Mouse (Mus musculus): ENCODE results near the gene Crybg1. TPM values are rescaled to one million over a fixed set of nuclear protein-coding genes. Genes with fewer than 3 reads are reported as not detected.
A peak's percentile ranks its signal among the peaks of the same experiment; 100 is the strongest.
"Not testable (repeated sequence)": the region's sequence is repeated elsewhere in the genome, so short reads cannot be mapped to it uniquely, and the experiment has no call there.

The Crybg1 gene
- total and polyA plus RNA-seq, 2 experiments from 2014 or later, result 0.15 to 1.0 TPM

GRCm38 (mm10) chr10:43927736-43928135 is 220.9 kb downstream of the Crybg1 start:
- Histone ChIP-seq H3K4me1 (ENCODE audit: insufficient read depth, low read length) (no peaks in the 10 kb centered on the region), H3K27me3 (ENCODE audit: insufficient read depth, low read length) (no peaks in the 10 kb centered on the region), H3K36me3 (ENCODE audit: insufficient read depth, low read length) (peaks cover 12% of the 10 kb centered on the region), H3K4me3 (ENCODE audit: low read depth, low read length) (no peak overlapping the region), H3K27ac (ENCODE audit: low read depth, low read length) (no peak overlapping the region), H3K9me3 (ENCODE audit: low read length) (no peaks in the 10 kb centered on the region), H3K9ac (replicated peaks; ENCODE audit: low read length, poor library complexity, severe bottlenecking) (no peak overlapping the region), H3K4me2 (ENCODE audit: low read depth, low read length, poor library complexity, severe bottlenecking) (no peak overlapping the region)
- ATAC-seq (ENCODE audit: low FRiP score) (no peak), DNase-seq (ENCODE audit: low spot score) (no peak)
- 80% methylated on average over 8 of the region's 8 CpGs for WGBS
- TF ChIP-seq CTCF (IDR thresholded peaks at IDR 0.05), result no peak

GRCm38 (mm10) chr10:43925776-43926175 is 222.9 kb downstream of the Crybg1 start:
- H3K4me3 ChIP-seq (ENCODE audit: low read depth, low read length); DNase-seq (ENCODE audit: low spot score); H3K36me3 ChIP-seq (ENCODE audit: insufficient read depth, low read length); H3K9me3 ChIP-seq (ENCODE audit: low read length); H3K27me3 ChIP-seq (ENCODE audit: insufficient read depth, low read length); H3K9ac ChIP-seq (replicated peaks; ENCODE audit: low read length, poor library complexity, severe bottlenecking); H3K27ac ChIP-seq (ENCODE audit: low read depth, low read length); ATAC-seq (ENCODE audit: low FRiP score); H3K4me2 ChIP-seq (ENCODE audit: low read depth, low read length, poor library complexity, severe bottlenecking); H3K4me1 ChIP-seq (ENCODE audit: insufficient read depth, low read length): not testable (repeated sequence)
- 89% methylated on average over 9 of the region's 9 CpGs for WGBS

- no peak for TF ChIP-seq CTCF (IDR thresholded peaks at IDR 0.05)
Measured at GRCm38 (mm10) chr10:43923096-43923495, 225.6 kb downstream of the Crybg1 start.

GRCm38 (mm10) chr10:43918696-43919608 is 229.7 kb downstream of the Crybg1 start:
- ATAC-seq (ENCODE audit: low FRiP score) (peak; percentile 69), DNase-seq (ENCODE audit: low spot score) (peak; percentile 83)
- Histone ChIP-seq H3K36me3 (ENCODE audit: insufficient read depth, low read length) (peaks cover 3% of the 10 kb centered on the region; the same call in 1 of the 2 replicates), H3K4me3 (ENCODE audit: low read depth, low read length) (no peak overlapping the region), H3K27ac (ENCODE audit: low read depth, low read length) (no peak overlapping the region), H3K9me3 (ENCODE audit: low read length) (no peaks in the 10 kb centered on the region), H3K4me1 (ENCODE audit: insufficient read depth, low read length) (no peaks in the 10 kb centered on the region), H3K27me3 (ENCODE audit: insufficient read depth, low read length) (no peaks in the 10 kb centered on the region), H3K9ac (replicated peaks; ENCODE audit: low read length, poor library complexity, severe bottlenecking) (no peak overlapping the region), H3K4me2 (ENCODE audit: low read depth, low read length, poor library complexity, severe bottlenecking) (no peak overlapping the region)
- 36% methylated on average over 17 of the region's 17 CpGs for WGBS
- TF ChIP-seq CTCF (IDR thresholded peaks at IDR 0.05), result peak; percentile 99

More at GRCm38 (mm10) chr10:43923096-43923495, 225.6 kb downstream of the Crybg1 start:
- Histone ChIP-seq H3K36me3 (ENCODE audit: insufficient read depth, low read length) (peaks cover 3% of the 10 kb centered on the region; the same call in 1 of the 2 replicates), H3K4me1 (ENCODE audit: insufficient read depth, low read length) (no peaks in the 10 kb centered on the region), H3K27me3 (ENCODE audit: insufficient read depth, low read length) (no peaks in the 10 kb centered on the region), H3K27ac (ENCODE audit: low read depth, low read length) (no peak overlapping the region), H3K4me3 (ENCODE audit: low read depth, low read length) (no peak overlapping the region), H3K9ac (replicated peaks; ENCODE audit: low read length, poor library complexity, severe bottlenecking) (no peak overlapping the region), H3K4me2 (ENCODE audit: low read depth, low read length, poor library complexity, severe bottlenecking) (no peak overlapping the region), H3K9me3 (ENCODE audit: low read length) (no peaks in the 10 kb centered on the region)
- ATAC-seq (ENCODE audit: low FRiP score) (no peak), DNase-seq (ENCODE audit: low spot score) (no peak)
- WGBS, result 97% methylated on average over 3 of the region's 3 CpGs

- no peaks in the 10 kb centered on the region for H3K9me3 ChIP-seq (ENCODE audit: low read length)
- H3K4me1 ChIP-seq (ENCODE audit: insufficient read depth, low read length), result no peaks in the 10 kb centered on the region
- WGBS, result 85% methylated on average over 2 of the region's 2 CpGs
- no peak for DNase-seq (ENCODE audit: low spot score)
- H3K36me3 ChIP-seq (ENCODE audit: insufficient read depth, low read length), result peaks cover 3% of the 10 kb centered on the region; the same call in 1 of the 2 replicates
- no peak overlapping the region for H3K4me2 ChIP-seq (ENCODE audit: low read depth, low read length, poor library complexity, severe bottlenecking)
- H3K27me3 ChIP-seq (ENCODE audit: insufficient read depth, low read length), result no peaks in the 10 kb centered on the region
- H3K27ac ChIP-seq (ENCODE audit: low read depth, low read length), result no peak overlapping the region
- TF ChIP-seq CTCF (IDR thresholded peaks at IDR 0.05), result no peak
- H3K4me3 ChIP-seq (ENCODE audit: low read depth, low read length), result no peak overlapping the region
- ATAC-seq (ENCODE audit: low FRiP score), result no peak
- H3K9ac ChIP-seq (replicated peaks; ENCODE audit: low read length, poor library complexity, severe bottlenecking), result no peak overlapping the region
Measured at GRCm38 (mm10) chr10:43916737-43917136, 231.9 kb downstream of the Crybg1 start.

- Histone ChIP-seq H3K9ac (replicated peaks; ENCODE audit: low read length, poor library complexity, severe bottlenecking) (no peak overlapping the region), H3K4me1 (ENCODE audit: insufficient read depth, low read length) (no peaks in the 10 kb centered on the region), H3K4me2 (ENCODE audit: low read depth, low read length, poor library complexity, severe bottlenecking) (no peak overlapping the region), H3K4me3 (ENCODE audit: low read depth, low read length) (no peak overlapping the region), H3K9me3 (ENCODE audit: low read length) (no peaks in the 10 kb centered on the region), H3K27ac (ENCODE audit: low read depth, low read length) (no peak overlapping the region), H3K27me3 (ENCODE audit: insufficient read depth, low read length) (no peaks in the 10 kb centered on the region), H3K36me3 (ENCODE audit: insufficient read depth, low read length) (no peaks in the 10 kb centered on the region)
- ATAC-seq (ENCODE audit: low FRiP score) (no peak), DNase-seq (ENCODE audit: low spot score) (no peak)
- 84% methylated on average over 12 of the region's 12 CpGs for WGBS
- no peak for TF ChIP-seq CTCF (IDR thresholded peaks at IDR 0.05)
Measured at GRCm38 (mm10) chr10:43916181-43916580, 232.5 kb downstream of the Crybg1 start.

All from midbrain, postnatal 0 days (tissue).